Mouse (Mus musculus): ENCODE results near the gene Ifi27l2a. TPM values are rescaled to one million over a fixed set of nuclear protein-coding genes. Genes with fewer than 3 reads are reported as not detected.

Ifi27l2a gene
- total RNA-seq, 1 experiment, result 2.1 TPM

DNA sequence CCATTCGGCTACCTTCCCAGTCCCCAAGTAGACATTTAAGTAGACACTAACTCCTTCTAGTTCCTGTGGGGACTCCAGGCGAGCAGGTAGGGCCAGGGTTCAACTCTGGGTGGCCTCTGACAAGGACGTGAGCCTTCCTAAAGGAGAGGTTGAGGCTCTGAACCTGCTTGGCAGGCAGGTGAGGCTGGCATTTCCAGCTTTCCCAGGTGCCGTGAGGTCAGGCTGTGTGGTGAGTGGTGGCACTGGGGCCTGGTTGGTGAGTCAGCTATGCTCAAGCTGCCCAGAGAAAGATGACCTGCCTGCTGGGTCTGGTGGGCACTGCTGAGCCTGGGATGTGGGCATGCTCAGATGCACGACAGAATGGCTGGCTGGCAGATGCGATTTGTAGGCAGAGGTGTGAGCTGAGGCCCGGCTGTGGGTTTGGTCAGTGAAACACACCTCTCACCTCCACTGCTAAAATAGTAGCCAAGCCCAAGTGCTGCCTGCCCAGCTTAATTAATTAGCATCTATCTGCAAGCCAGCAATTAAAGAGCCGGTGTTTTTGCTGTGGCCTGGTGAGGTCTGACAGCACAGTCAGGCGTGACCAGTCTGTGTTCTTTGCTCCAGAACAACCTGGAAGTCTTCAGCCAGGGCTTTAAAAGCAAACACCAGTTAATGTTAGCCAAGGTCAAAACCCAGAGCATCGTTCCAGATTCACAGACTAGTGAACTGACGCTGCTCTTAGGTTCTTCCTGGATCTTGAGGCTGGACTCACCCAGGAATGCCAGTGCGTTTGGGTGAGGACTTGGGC, 47.8 kb downstream of the Ifi27l2a start:
- H3K36me3 ChIP-seq (ENCODE audit: control insufficient read depth, insufficient read depth, low read length, poor library complexity, severe bottlenecking), result no peaks in the 10 kb centered on the region
- no peak overlapping the region for H3K27ac ChIP-seq (ENCODE audit: insufficient read depth, low read depth, low read length, poor library complexity, severe bottlenecking)
- no peaks in the 10 kb centered on the region for H3K9me3 ChIP-seq (ENCODE audit: control insufficient read depth, insufficient read depth, low read depth, low read length)
- in situ Hi-C loops (cut with MboI; ENCODE audit: low sequenced_read_pairs in 2 of 2, unreplicated experiment in 2 of 2), result no loop called here
- peaks cover 0 to 3% of the 10 kb centered on the region in 2 experiments; a peak in 1 of 4 replicates for H3K4me1 ChIP-seq (ENCODE audit: control insufficient read depth in 2 of 2, insufficient read depth in 2 of 2, low read length in 2 of 2, poor library complexity in 1 of 2)
- no peak for DNase-seq (ENCODE audit: low read depth, low spot score)
- H3K4me3 ChIP-seq (ENCODE audit: insufficient read depth in 1 of 2, low read depth in 1 of 2, low read length in 2 of 2, poor library complexity in 1 of 2, severe bottlenecking in 1 of 2), result no peak overlapping the region
- TF ChIP-seq ZNF384 (IDR thresholded peaks at IDR 0.05; ENCODE audit: low read depth, low read length) (no peak), HCFC1 (IDR thresholded peaks at IDR 0.05; ENCODE audit: borderline replicate concordance, insufficient read depth, low read length) (no peak), ZC3H11A (IDR thresholded peaks at IDR 0.05; ENCODE audit: borderline replicate concordance, low read depth, low read length) (no peak), MAFK (IDR thresholded peaks at IDR 0.05; ENCODE audit: insufficient read depth, low read depth, low read length) (no peak), CHD2 (IDR thresholded peaks at IDR 0.05; ENCODE audit: low read depth, low read length) (no peak)
- no peak overlapping the region for H3K9ac ChIP-seq (ENCODE audit: insufficient read depth, low read depth, low read length, poor library complexity, severe bottlenecking)

DNA sequence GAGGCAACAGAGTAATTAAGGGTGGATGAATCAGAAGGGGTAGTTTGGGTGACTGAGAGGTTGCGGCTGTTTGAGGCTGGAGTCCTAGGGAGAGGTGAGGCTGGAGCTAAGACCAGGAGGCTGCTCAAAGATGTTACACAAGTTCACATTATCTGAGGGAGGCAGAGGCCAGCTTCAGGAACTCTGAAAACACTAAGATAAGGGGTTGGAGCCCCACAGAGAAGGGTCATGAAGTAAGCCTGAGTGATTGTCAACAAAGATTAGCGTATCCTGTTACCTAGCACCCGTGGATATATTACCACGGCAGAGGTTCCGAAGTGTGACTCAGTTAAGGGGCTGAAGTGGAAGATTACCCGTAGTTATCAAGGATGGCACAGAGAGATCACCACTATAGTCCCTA, 50.0 kb downstream of the Ifi27l2a start:
- in situ Hi-C loops (cut with MboI; ENCODE audit: low sequenced_read_pairs in 2 of 2, unreplicated experiment in 2 of 2), result no loop called here
- no peak overlapping the region for H3K27ac ChIP-seq (ENCODE audit: insufficient read depth, low read depth, low read length, poor library complexity, severe bottlenecking)
- no peak overlapping the region for H3K9ac ChIP-seq (ENCODE audit: insufficient read depth, low read depth, low read length, poor library complexity, severe bottlenecking)
- TF ChIP-seq ZC3H11A (IDR thresholded peaks at IDR 0.05; ENCODE audit: borderline replicate concordance, low read depth, low read length) (no peak), CHD2 (IDR thresholded peaks at IDR 0.05; ENCODE audit: low read depth, low read length) (no peak), MAFK (IDR thresholded peaks at IDR 0.05; ENCODE audit: insufficient read depth, low read depth, low read length) (no peak), HCFC1 (IDR thresholded peaks at IDR 0.05; ENCODE audit: borderline replicate concordance, insufficient read depth, low read length) (no peak), ZNF384 (IDR thresholded peaks at IDR 0.05; ENCODE audit: low read depth, low read length) (no peak)
- no peaks in the 10 kb centered on the region for H3K36me3 ChIP-seq (ENCODE audit: control insufficient read depth, insufficient read depth, low read length, poor library complexity, severe bottlenecking)
- H3K4me3 ChIP-seq (ENCODE audit: insufficient read depth in 1 of 2, low read depth in 1 of 2, low read length in 2 of 2, poor library complexity in 1 of 2, severe bottlenecking in 1 of 2), result no peak overlapping the region
- H3K4me1 ChIP-seq (ENCODE audit: control insufficient read depth in 2 of 2, insufficient read depth in 2 of 2, low read length in 2 of 2, poor library complexity in 1 of 2), result peaks cover 0 to 3% of the 10 kb centered on the region in 2 experiments; a peak in 1 of 4 replicates
- no peaks in the 10 kb centered on the region for H3K9me3 ChIP-seq (ENCODE audit: control insufficient read depth, insufficient read depth, low read depth, low read length)
- DNase-seq (ENCODE audit: low read depth, low spot score), result no peak

Other genes with a start within 250 kb of the Ifi27l2a start
- gene Prima1, start 201.5 kb downstream of the Ifi27l2a start, total RNA-seq (2012; rRNA removed), result 0.63 and 0.85 TPM in 2 replicates
- not detected in 2 replicates for gene Fam181a, start 132.7 kb downstream of the Ifi27l2a start, total RNA-seq (2012; rRNA removed)
- gene Asb2, start 87.7 kb downstream of the Ifi27l2a start, total RNA-seq (2012; rRNA removed), result 0.27 TPM in 1 of 2 replicates, not detected in the other
- 4.8 and 7.0 TPM in 2 replicates for gene Otub2, start 55.0 kb downstream of the Ifi27l2a start, total RNA-seq (2012; rRNA removed)
- gene 9330161L09Rik, start 35.9 kb downstream of the Ifi27l2a start, total RNA-seq (2012; rRNA removed), result 2.1 and 3.8 TPM in 2 replicates
- 86.2 and 107 TPM in 2 replicates for gene Ddx24, start 17.9 kb downstream of the Ifi27l2a start, total RNA-seq (2012; rRNA removed)
- gene Ifi27, start 9.5 kb downstream of the Ifi27l2a start, total RNA-seq (2012; rRNA removed), result 0.48 and 2.1 TPM in 2 replicates
- gene Ifi27l2b, start 13.5 kb upstream of the Ifi27l2a start, total RNA-seq (2012; rRNA removed), result 0.58 TPM in 1 of 2 replicates, not detected in the other
- 1.2 and 1.7 TPM in 2 replicates for gene Ppp4r4, start 88.6 kb upstream of the Ifi27l2a start, total RNA-seq (2012; rRNA removed)
- not detected in 2 replicates for gene Serpina10, start 187.8 kb upstream of the Ifi27l2a start, total RNA-seq (2012; rRNA removed)
- not detected in 2 replicates for gene Serpina6, start 213.5 kb upstream of the Ifi27l2a start, total RNA-seq (2012; rRNA removed)
- not detected in 2 replicates for gene Serpina16, start 232.5 kb upstream of the Ifi27l2a start, total RNA-seq (2012; rRNA removed)